Mouse (Mus musculus) CH12.LX (cell line): ENCODE measurements at regions not wholly inside any gene's neighbourhood (a gene's known extent, or its start where the extent isn't known, plus 50 kb on each side); places are given as distances from the start of the nearest gene placed in this dataset.

Source experiments
- CHD2 ChIP-seq: IDR thresholded peaks from 2 replicates; pipeline ENCODE4 v1.6.1; 2011; ENCODE audit warnings: low read length, improper control_type of control experiment
- CTCF ChIP-seq, 2 experiments: IDR thresholded peaks in 1 of 2; conservative IDR thresholded peaks in 1 of 2; 2 replicates each; pipeline ENCODE4 v1.5.1; 2011 to 2012; ENCODE audit warnings: low read depth in 2 of 2, low read length in 2 of 2, improper control_type of control experiment in 1 of 2, inconsistent platforms in 1 of 2, mild to moderate bottlenecking in 1 of 2, moderate library complexity in 1 of 2
- POLR2A ChIP-seq: IDR thresholded peaks from 2 replicates; pipeline ENCODE4 v1.6.1; 2011; ENCODE audit warnings: low read depth, mild to moderate bottlenecking, improper control_type of control experiment, low read length
- SIN3A ChIP-seq: IDR thresholded peaks from 2 replicates; pipeline ENCODE4 v1.6.1; 2012; ENCODE audit warnings: low read length, improper control_type of control experiment, inconsistent platforms
- TCF12 ChIP-seq: IDR thresholded peaks from 2 replicates; pipeline ENCODE4 v1.6.1; 2014; ENCODE audit warnings: low read depth, mild to moderate bottlenecking, inconsistent platforms, low read length, improper control_type of control experiment
- USF1 ChIP-seq: IDR thresholded peaks from 2 replicates; pipeline ENCODE4 v1.6.1; 2014; ENCODE audit warnings: low read depth, mild to moderate bottlenecking, inconsistent platforms, low read length, improper control_type of control experiment
- ZKSCAN1 ChIP-seq: IDR thresholded peaks from 2 replicates; pipeline ENCODE4 v1.6.1; 2012; ENCODE audit warnings: low read depth, inconsistent platforms, low read length, improper control_type of control experiment, borderline replicate concordance

DNA sequence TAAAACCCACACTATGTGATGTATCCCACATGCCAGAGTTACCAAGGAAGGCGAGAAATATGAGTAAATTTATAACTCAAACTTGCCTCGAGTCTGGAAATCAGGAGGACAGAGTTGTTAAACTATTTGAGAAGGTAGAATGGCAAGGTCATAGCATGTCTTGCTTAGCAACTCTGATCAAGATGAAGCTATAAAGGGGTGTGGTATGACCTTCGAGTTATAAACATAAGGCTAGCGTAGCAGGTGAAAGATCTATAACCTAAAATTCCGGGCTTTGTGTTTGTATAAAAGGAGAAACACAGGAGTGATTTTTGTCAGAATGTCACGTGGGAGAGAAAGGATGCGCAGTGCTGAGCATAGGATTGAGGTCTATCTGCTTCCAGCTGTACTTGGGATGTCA is 490.0 kb downstream of the 1190002N15Rik start:
- TF ChIP-seq SIN3A, result no peak
- no peak for TF ChIP-seq CHD2
- TF ChIP-seq TCF12, result no peak
- no peak for TF ChIP-seq CTCF (conservative IDR thresholded peaks at IDR 0.05 in 1 of 2, IDR thresholded peaks at IDR 0.05 in 1 of 2; ENCODE audit: low read depth in 2 of 2, low read length in 2 of 2)
- TF ChIP-seq USF1, result no peak
- no peak for TF ChIP-seq ZKSCAN1
- no peak for TF ChIP-seq POLR2A
